Mouse (Mus musculus) liver, embryonic 15.5 days (tissue): Measurements from ENCODE around the gene Camk2b. TPM values are rescaled to one million over a fixed set of nuclear protein-coding genes. Genes with fewer than 3 reads are reported as not detected.

Source experiments
- ATAC-seq: fragments of 200-750 bp; cut with Nextera tagmentation; 2 replicates; pipeline ENCODE4 v1.8.0; 2017; ENCODE audit warnings: moderate number of reproducible peaks, mild to moderate bottlenecking, moderate library complexity; ENCODE audit not compliant: insufficient read depth
- H3K27ac ChIP-seq: fragments of 300-500 bp; sonication (generic); replicated peaks from 2 replicates; pipeline ENCODE4 v1.5.1; 2015; ENCODE audit warnings: mild to moderate bottlenecking, inconsistent platforms
- H3K27me3 ChIP-seq: fragments of 300-500 bp; sonication (generic); 2 replicates; pipeline ENCODE4 v1.6.1; 2015; ENCODE audit warnings: mild to moderate bottlenecking, inconsistent platforms
- H3K36me3 ChIP-seq: fragments of 300-500 bp; sonication (generic); replicated peaks from 2 replicates; pipeline ENCODE4 v1.6.1; 2015; ENCODE audit warnings: moderate library complexity, mild to moderate bottlenecking, inconsistent platforms
- H3K4me1 ChIP-seq: fragments of 300-500 bp; sonication (generic); replicated peaks from 2 replicates; pipeline ENCODE4 v1.6.1; 2015; ENCODE audit warnings: inconsistent platforms
- H3K4me2 ChIP-seq: fragments of 300-500 bp; sonication (generic); 2 replicates; pipeline ENCODE4 v1.6.1; 2015; ENCODE audit warnings: moderate library complexity, mild to moderate bottlenecking, inconsistent platforms
- H3K4me3 ChIP-seq: fragments of 300-500 bp; sonication (generic); replicated peaks from 2 replicates; pipeline ENCODE4 v1.5.1; 2015; ENCODE audit warnings: mild to moderate bottlenecking, inconsistent platforms
- H3K9ac ChIP-seq: fragments of 300-500 bp; sonication (generic); 2 replicates; pipeline ENCODE4 v1.6.1; 2015; ENCODE audit warnings: moderate library complexity, mild to moderate bottlenecking, inconsistent platforms
- H3K9me3 ChIP-seq: fragments of 300-500 bp; sonication (generic); replicated peaks from 2 replicates; pipeline ENCODE4 v1.6.1; 2016; ENCODE audit warnings: inconsistent platforms
- WGBS: fragments of 180-500 bp; shearing (Covaris S2); methylation state at CpG from one replicate; pipeline ENCODE4 v1.1.7; 2015; ENCODE audit warnings: mixed read lengths; ENCODE audit not compliant: insufficient replicate concordance; 5-methylcytosine and 5-hydroxymethylcytosine counted together
- polyA plus RNA-seq: library from polyadenylated mRNA; unstranded; fragments of >200 nt; fragmentation: Nextera tagmentation; extraction: Ambion mirVana; gene quantifications from 2 replicates; pipeline ENCODE4 v1.2.1, GENCODE M21; 2015

The Camk2b gene
- polyA plus RNA-seq, 1 experiment from 2014 or later, result 1.1 TPM

- no peak overlapping the region for H3K27ac ChIP-seq
- ATAC-seq, result no peak
- no peak overlapping the region for H3K4me2 ChIP-seq
- H3K9me3 ChIP-seq, result no peaks in the 10 kb centered on the region
- 37% methylated on average over 9 of the region's 9 CpGs for WGBS
- 0 out of 2 replicates have a peak, but pooled peaks cover 2% of the 10 kb centered on the region for H3K4me1 ChIP-seq
- H3K27me3 ChIP-seq, result no peaks in the 10 kb centered on the region
- H3K36me3 ChIP-seq, result no peaks in the 10 kb centered on the region
- H3K4me3 ChIP-seq, result no peak overlapping the region
- no peak overlapping the region for H3K9ac ChIP-seq
Observed at GRCm38 (mm10) chr11:6048208-6048607, 18.0 kb downstream of the Camk2b start.

GRCm38 (mm10) chr11:6038929-6039328 lies 27.2 kb downstream of the Camk2b start:
- Histone ChIP-seq H3K4me1 (0 out of 2 replicates have a peak, but pooled peaks cover 5% of the 10 kb centered on the region), H3K27ac (no peak overlapping the region)
- WGBS, result 56% methylated on average over 7 of the region's 7 CpGs

GRCm38 (mm10) chr11:6037686-6038085 lies 28.5 kb downstream of the Camk2b start:
- Histone ChIP-seq H3K9ac (no peak overlapping the region), H3K9me3 (0 out of 2 replicates have a peak, but pooled peaks cover 3% of the 10 kb centered on the region), H3K4me2 (no peak overlapping the region), H3K27me3 (no peaks in the 10 kb centered on the region), H3K4me3 (no peak overlapping the region), H3K4me1 (0 out of 2 replicates have a peak, but pooled peaks cover 5% of the 10 kb centered on the region), H3K27ac (no peak overlapping the region), H3K36me3 (no peaks in the 10 kb centered on the region)
- WGBS, result 74% methylated on average over 7 of the region's 7 CpGs
- ATAC-seq, result no peak

More at GRCm38 (mm10) chr11:6038929-6039328, 27.2 kb downstream of the Camk2b start:
- no peaks in the 10 kb centered on the region for H3K27me3 ChIP-seq
- H3K36me3 ChIP-seq, result no peaks in the 10 kb centered on the region
- 0 out of 2 replicates have a peak, but pooled peaks cover 3% of the 10 kb centered on the region for H3K9me3 ChIP-seq
- ATAC-seq, result no peak
- H3K4me2 ChIP-seq, result no peak overlapping the region
- no peak overlapping the region for H3K4me3 ChIP-seq
- H3K9ac ChIP-seq, result no peak overlapping the region

GRCm38 (mm10) chr11:6037198-6037597 lies 29.0 kb downstream of the Camk2b start:
- ATAC-seq, result no peak
- Histone ChIP-seq H3K27ac (no peak overlapping the region), H3K4me1 (0 out of 2 replicates have a peak, but pooled peaks cover 5% of the 10 kb centered on the region), H3K9ac (no peak overlapping the region), H3K4me3 (no peak overlapping the region), H3K36me3 (no peaks in the 10 kb centered on the region), H3K27me3 (no peaks in the 10 kb centered on the region), H3K9me3 (0 out of 2 replicates have a peak, but pooled peaks cover 3% of the 10 kb centered on the region), H3K4me2 (no peak overlapping the region)
- 72% methylated on average over 7 of the region's 7 CpGs for whole genome bisulfite sequencing

- H3K36me3 ChIP-seq, result no peaks in the 10 kb centered on the region
- ATAC-seq, result no peak
- no peaks in the 10 kb centered on the region for H3K27me3 ChIP-seq
- no peak overlapping the region for H3K9ac ChIP-seq
- no peak overlapping the region for H3K27ac ChIP-seq
- H3K4me2 ChIP-seq, result no peak overlapping the region
- 0 out of 2 replicates have a peak, but pooled peaks cover 5% of the 10 kb centered on the region for H3K4me1 ChIP-seq
- H3K4me3 ChIP-seq, result no peak overlapping the region
- 56% methylated on average over 4 of the region's 4 CpGs for WGBS
- 0 out of 2 replicates have a peak, but pooled peaks cover 3% of the 10 kb centered on the region for H3K9me3 ChIP-seq
Observed at GRCm38 (mm10) chr11:6036477-6036876, 29.7 kb downstream of the Camk2b start.

GRCm38 (mm10) chr11:6035521-6035920 lies 30.6 kb downstream of the Camk2b start:
- H3K27ac ChIP-seq, result no peak overlapping the region
- WGBS, result 60% methylated on average over 3 of the region's 3 CpGs

GRCm38 (mm10) chr11:6034740-6035139 lies 31.4 kb downstream of the Camk2b start:
- H3K27me3 ChIP-seq, result no peaks in the 10 kb centered on the region
- H3K36me3 ChIP-seq, result no peaks in the 10 kb centered on the region
- ATAC-seq, result no peak
- WGBS, result 73% methylated on average over 2 of the region's 2 CpGs
- H3K9me3 ChIP-seq, result no peaks in the 10 kb centered on the region
- no peak overlapping the region for H3K9ac ChIP-seq
- no peak overlapping the region for H3K4me3 ChIP-seq
- 0 out of 2 replicates have a peak, but pooled peaks cover 5% of the 10 kb centered on the region for H3K4me1 ChIP-seq
- H3K4me2 ChIP-seq, result no peak overlapping the region
- no peak overlapping the region for H3K27ac ChIP-seq

More at GRCm38 (mm10) chr11:6035521-6035920, 30.6 kb downstream of the Camk2b start:
- 0 out of 2 replicates have a peak, but pooled peaks cover 5% of the 10 kb centered on the region for H3K4me1 ChIP-seq
- no peak overlapping the region for H3K4me3 ChIP-seq
- no peak overlapping the region for H3K9ac ChIP-seq
- H3K36me3 ChIP-seq, result no peaks in the 10 kb centered on the region
- H3K4me2 ChIP-seq, result no peak overlapping the region
- H3K27me3 ChIP-seq, result no peaks in the 10 kb centered on the region
- no peak for ATAC-seq
- 0 out of 2 replicates have a peak, but pooled peaks cover 3% of the 10 kb centered on the region for H3K9me3 ChIP-seq

GRCm38 (mm10) chr11:6033801-6034200 lies 32.4 kb downstream of the Camk2b start:
- no peaks in the 10 kb centered on the region for H3K9me3 ChIP-seq
- H3K36me3 ChIP-seq, result no peaks in the 10 kb centered on the region
- no peak overlapping the region for H3K9ac ChIP-seq
- no peak overlapping the region for H3K4me2 ChIP-seq
- H3K27ac ChIP-seq, result no peak overlapping the region
- WGBS, result 49% methylated on average over 5 of the region's 5 CpGs
- 0 out of 2 replicates have a peak, but pooled peaks cover 5% of the 10 kb centered on the region for H3K4me1 ChIP-seq
- H3K4me3 ChIP-seq, result no peak overlapping the region
- no peak for ATAC-seq
- H3K27me3 ChIP-seq, result no peaks in the 10 kb centered on the region

GRCm38 (mm10) chr11:6033147-6033546 lies 33.0 kb downstream of the Camk2b start:
- H3K27ac ChIP-seq, result no peak overlapping the region
- no peaks in the 10 kb centered on the region for H3K9me3 ChIP-seq
- H3K4me2 ChIP-seq, result no peak overlapping the region
- H3K9ac ChIP-seq, result no peak overlapping the region
- H3K27me3 ChIP-seq, result no peaks in the 10 kb centered on the region
- no peaks in the 10 kb centered on the region for H3K36me3 ChIP-seq
- 0 out of 2 replicates have a peak, but pooled peaks cover 5% of the 10 kb centered on the region for H3K4me1 ChIP-seq
- WGBS, result 36% methylated on average over 3 of the region's 3 CpGs
- H3K4me3 ChIP-seq, result no peak overlapping the region
- ATAC-seq, result no peak

GRCm38 (mm10) chr11:6030650-6031049 lies 35.5 kb downstream of the Camk2b start:
- H3K9ac ChIP-seq, result no peak overlapping the region
- WGBS, result 63% methylated on average over 6 of the region's 6 CpGs
- no peak for ATAC-seq
- H3K27me3 ChIP-seq, result no peaks in the 10 kb centered on the region
- H3K36me3 ChIP-seq, result no peaks in the 10 kb centered on the region
- no peak overlapping the region for H3K27ac ChIP-seq
- no peak overlapping the region for H3K4me2 ChIP-seq
- H3K4me3 ChIP-seq, result no peak overlapping the region
- H3K9me3 ChIP-seq, result no peaks in the 10 kb centered on the region
- 0 out of 2 replicates have a peak, but pooled peaks cover 5% of the 10 kb centered on the region for H3K4me1 ChIP-seq

- H3K27ac ChIP-seq, result no peak overlapping the region
- 0 out of 2 replicates have a peak, but pooled peaks cover 5% of the 10 kb centered on the region for H3K4me1 ChIP-seq
- H3K4me2 ChIP-seq, result no peak overlapping the region
- no peak overlapping the region for H3K4me3 ChIP-seq
- WGBS, result 60% methylated on average over 3 of the region's 3 CpGs
- no peak overlapping the region for H3K9ac ChIP-seq
- H3K27me3 ChIP-seq, result no peaks in the 10 kb centered on the region
- no peak for ATAC-seq
- H3K9me3 ChIP-seq, result no peaks in the 10 kb centered on the region
- no peaks in the 10 kb centered on the region for H3K36me3 ChIP-seq
Observed at GRCm38 (mm10) chr11:6029790-6030189, 36.4 kb downstream of the Camk2b start.

- no peak overlapping the region for H3K27ac ChIP-seq
- no peaks in the 10 kb centered on the region for H3K4me1 ChIP-seq
- 74% methylated on average over 7 of the region's 7 CpGs for WGBS
- no peaks in the 10 kb centered on the region for H3K9me3 ChIP-seq
- no peaks in the 10 kb centered on the region for H3K36me3 ChIP-seq
- ATAC-seq, result no peak
- no peaks in the 10 kb centered on the region for H3K27me3 ChIP-seq
- no peak overlapping the region for H3K9ac ChIP-seq
- H3K4me3 ChIP-seq, result no peak overlapping the region
- no peak overlapping the region for H3K4me2 ChIP-seq
Observed at GRCm38 (mm10) chr11:6028911-6029310, 37.3 kb downstream of the Camk2b start.
